Mouse (Mus musculus) heart, postnatal 14 days (tissue): ENCODE data around the gene Trp53i13. TPM values are rescaled to one million over a fixed set of nuclear protein-coding genes. Genes with fewer than 3 reads are reported as not detected.

ENCODE experiments used
- DNase-seq, 2 experiments: peaks; one replicate each; pipeline ENCODE4 v3.0.0; 2021 to 2022
- intact Hi-C: fragments of 180-260 bp; cut with DNase I; formaldehyde crosslinking; loops from one replicate; pipeline ENCODE4 v1.15.1; 2025
- total RNA-seq, 2 experiments: library from RNA; stranded (reverse); gene quantifications; 2 replicates each; pipeline ENCODE4 v1.2.3; 2021

Trp53i13 gene
- total RNA-seq, 2 experiments from 2014 or later: 9.1 to 10.3 TPM

- intact Hi-C loops: loop anchor here (1.0 to 5.0 kb wide), 3 partner anchors 150 to 365 kb away; no protein-coding TSS in a partner anchor
- peak; percentile 83 to 87 for DNase-seq
Measured at GRCm38 (mm10) chr11:77467784-77468183, 48.0 kb downstream of the Trp53i13 start.

GRCm38 (mm10) chr11:77467157-77467556 lies 48.6 kb downstream of the Trp53i13 start:
- intact Hi-C loops: loop anchor here (1.0 to 5.0 kb wide), 3 partner anchors 150 to 365 kb away; no protein-coding TSS in a partner anchor

GRCm38 (mm10) chr11:77466544-77466943 lies 49.2 kb downstream of the Trp53i13 start:
- intact Hi-C loops: loop anchor here (5.0 kb wide), 2 partner anchors 149 to 364 kb away; no protein-coding TSS in a partner anchor
- no peak for DNase-seq

More at GRCm38 (mm10) chr11:77467157-77467556, 48.6 kb downstream of the Trp53i13 start:
- DNase-seq: peak; percentile 85 to 87

- no peak for DNase-seq
- intact Hi-C loops: loop anchor here (5.0 kb wide), 2 partner anchors 148 to 363 kb away; no protein-coding TSS in a partner anchor
Measured at GRCm38 (mm10) chr11:77465111-77465510, 50.7 kb downstream of the Trp53i13 start.

- DNase-seq: peak in 1 of 2 experiments; percentile 53
- intact Hi-C loops: loop anchor here (5.0 kb wide), 2 partner anchors 147 to 362 kb away; no protein-coding TSS in a partner anchor
Measured at GRCm38 (mm10) chr11:77464684-77465083, 51.1 kb downstream of the Trp53i13 start.

- intact Hi-C loops: no loop called here
Measured at GRCm38 (mm10) chr11:77463786-77464185, 52.0 kb downstream of the Trp53i13 start.

GRCm38 (mm10) chr11:77463101-77463445 lies 52.7 kb downstream of the Trp53i13 start:
- DNase-seq: no peak
- intact Hi-C loops: no loop called here

More at GRCm38 (mm10) chr11:77463786-77464185, 52.0 kb downstream of the Trp53i13 start:
- peak in 1 of 2 experiments; percentile 32 for DNase-seq

GRCm38 (mm10) chr11:77462283-77463100 lies 53.3 kb downstream of the Trp53i13 start, which contains the start of gene Coro6:
Gene Coro6, plus strand, starts transcription at chr11:77462411.
- DNase-seq: peak; percentile 88 to 89
- intact Hi-C loops: no loop called here

- DNase-seq: no peak
- intact Hi-C loops: no loop called here
Measured at GRCm38 (mm10) chr11:77461856-77462255, 53.9 kb downstream of the Trp53i13 start.

Other genes starting within 250 kb of the Trp53i13 start
- 100 to 1,000 TPM; 188 to 189 TPM for gene Coro6, start 53.6 kb downstream of the Trp53i13 start, total RNA-seq
- gene Ankrd13b, start 26.3 kb downstream of the Trp53i13 start, total RNA-seq: 10 to 100 TPM; 10.6 to 10.9 TPM
- 10 to 100 TPM; 49.1 to 50.0 TPM for gene Git1, start 22.4 kb downstream of the Trp53i13 start, total RNA-seq
- gene Abhd15, start 859 bp downstream of the Trp53i13 start, total RNA-seq: 1 to 10 TPM; 2.0 to 2.7 TPM
- gene Gm10392, start 3.2 kb upstream of the Trp53i13 start, total RNA-seq: not detected
- gene Taok1, start 91.8 kb upstream of the Trp53i13 start, total RNA-seq: 10 to 100 TPM; 57.0 to 59.3 TPM
- gene Nufip2, start 170.2 kb upstream of the Trp53i13 start, total RNA-seq: 10 to 100 TPM; 58.9 to 61.9 TPM
- gene Cryba1, start 209.3 kb upstream of the Trp53i13 start, total RNA-seq: not detected
- 100 to 1,000 TPM; 252 to 259 TPM for gene Myo18a, start 247.3 kb upstream of the Trp53i13 start, total RNA-seq